Mouse (Mus musculus): ENCODE results near the gene Ormdl3. TPM values are rescaled to one million over a fixed set of nuclear protein-coding genes. Genes with fewer than 3 reads are reported as not detected.
A peak's percentile ranks its signal among the peaks of the same experiment; 100 is the strongest.

The Ormdl3 gene
- total and polyA plus RNA-seq, 3 experiments, result 40.2 to 61.2 (median 40.9) TPM

DNA sequence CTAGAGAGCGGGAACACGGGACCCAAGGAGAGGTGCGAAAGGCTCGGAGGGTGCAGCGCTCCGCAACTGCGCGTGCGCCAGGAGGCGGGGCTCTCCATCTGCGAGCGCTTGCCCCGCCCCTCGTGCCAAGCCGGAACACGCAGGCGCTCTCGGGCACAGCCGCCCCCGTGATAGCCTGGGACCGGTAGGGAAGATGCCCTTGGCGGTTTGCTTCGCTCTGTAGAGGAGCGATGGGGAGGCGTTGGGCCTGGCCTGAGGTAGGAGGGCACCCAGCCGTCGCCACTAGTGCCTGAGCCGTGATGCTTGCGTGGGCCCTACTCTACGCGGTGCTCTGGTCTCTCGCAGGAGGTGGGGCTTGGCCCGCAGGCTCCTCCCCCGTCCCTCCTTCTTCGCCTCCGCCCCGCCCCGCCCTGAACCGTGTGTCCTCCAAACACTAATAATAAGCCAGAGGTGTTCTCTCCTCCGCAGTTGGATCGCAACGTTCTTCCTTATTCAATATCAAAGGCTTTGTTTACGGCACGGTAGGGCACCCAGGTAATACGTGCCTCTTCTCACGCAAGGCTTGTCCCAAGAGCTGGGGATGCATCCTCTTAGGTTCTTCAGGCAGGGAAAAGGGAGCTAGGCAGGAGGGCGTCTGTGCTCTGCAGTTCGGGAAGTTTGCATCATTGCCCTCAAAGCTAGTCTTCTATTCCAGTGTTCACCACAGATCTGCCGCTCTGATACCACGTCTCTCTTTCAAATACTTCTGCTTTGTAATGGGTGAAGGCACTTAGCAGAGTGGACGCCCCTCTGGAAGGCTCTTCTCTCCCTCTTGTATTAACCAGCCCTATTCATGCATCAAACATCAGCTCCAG is 36.0 kb downstream of the Ormdl3 start, which contains the start of gene Zpbp2:
Zpbp2 (plus strand) TSS at position 123 of the 854 bp plus-strand sequence.
- Histone ChIP-seq H3K79me2 (replicated peaks; ENCODE audit: control insufficient read depth, insufficient read depth, low read length) (no peaks in the 10 kb centered on the region), H3K27me3 (ENCODE audit: control insufficient read depth, insufficient read depth, low read length) (0 out of 2 replicates have a peak, but pooled peaks cover 5% of the 10 kb centered on the region), H3K4me3 (peak within 1 kb of the TSS; percentile 76), H3K36me3 (ENCODE audit: control insufficient read depth, insufficient read depth, low read length) (no peaks in the 10 kb centered on the region), H3K4me1 (ENCODE audit: control insufficient read depth, insufficient read depth, low read length) (0 out of 2 replicates have a peak, but pooled peaks cover 3% of the 10 kb centered on the region), H3K27ac (peak within 1 kb of the TSS; percentile 58; the same call in 1 of the 2 replicates), H3K9ac (ENCODE audit: low read depth, low read length) (peak within 1 kb of the TSS; percentile 74)
- peak; percentile 91 to 93 for DNase-seq
- TF ChIP-seq POLR2A (IDR thresholded peaks at IDR 0.05; ENCODE audit: insufficient read depth, low read depth, low read length) (peak; percentile 43), EP300 (IDR thresholded peaks at IDR 0.05; ENCODE audit: insufficient read depth, low read depth, low read length) (no peak)
- intact Hi-C loops (cut with DNase I), result loop anchor here (2.0 kb wide), 1 partner anchor 46 kb away; no protein-coding TSS in a partner anchor
- WGBS, result 2% methylated on average over 51 of the region's 51 CpGs

DNA sequence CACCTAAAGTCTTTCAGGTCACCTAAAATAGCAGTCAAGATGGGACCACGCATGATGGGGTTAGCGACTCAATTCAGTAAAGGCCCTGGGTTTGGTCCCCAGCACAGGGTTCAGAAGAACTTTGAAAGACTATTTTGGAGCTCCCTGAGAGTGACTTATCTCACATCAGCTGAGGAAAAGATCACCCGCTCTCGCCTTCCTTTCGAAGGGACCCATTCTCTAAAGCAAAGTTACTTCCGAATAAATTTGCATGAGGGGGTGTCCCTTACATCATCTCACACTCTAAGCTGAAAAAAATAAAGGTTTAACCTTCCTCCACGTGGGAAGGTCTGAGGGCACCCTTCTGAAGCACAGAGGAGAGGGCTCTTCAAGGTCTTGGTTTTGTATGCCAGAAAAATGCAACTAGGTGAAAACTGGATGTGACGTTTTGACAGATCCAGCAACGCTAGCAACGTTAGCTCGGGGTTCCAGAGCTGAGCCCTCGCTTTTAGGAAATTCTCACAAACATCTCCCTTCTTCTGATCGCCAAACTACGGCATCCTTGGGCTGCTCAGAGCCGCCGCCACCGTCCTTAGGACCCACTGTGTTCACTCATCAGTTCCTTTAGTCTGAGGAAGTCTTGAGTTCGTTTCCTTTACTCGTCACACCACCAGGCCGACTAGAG is 36.7 kb downstream of the Ormdl3 start:
- Histone ChIP-seq H3K9ac (ENCODE audit: low read depth, low read length) (no peak overlapping the region), H3K4me1 (ENCODE audit: control insufficient read depth, insufficient read depth, low read length) (0 out of 2 replicates have a peak, but pooled peaks cover 3% of the 10 kb centered on the region), H3K27me3 (ENCODE audit: control insufficient read depth, insufficient read depth, low read length) (peaks cover 11% of the 10 kb centered on the region), H3K27ac (no peak overlapping the region), H3K4me3 (peak overlapping the region; percentile 76), H3K36me3 (ENCODE audit: control insufficient read depth, insufficient read depth, low read length) (no peaks in the 10 kb centered on the region), H3K79me2 (replicated peaks; ENCODE audit: control insufficient read depth, insufficient read depth, low read length) (no peaks in the 10 kb centered on the region)
- DNase-seq, result peak in 1 of 2 experiments; percentile 19
- WGBS, result 20% methylated on average over 20 of the region's 20 CpGs
- intact Hi-C loops (cut with DNase I), result loop anchor here (2.0 kb wide), 1 partner anchor 46 kb away; no protein-coding TSS in a partner anchor
- TF ChIP-seq CTCF (IDR thresholded peaks at IDR 0.05), result no peak
- TF ChIP-seq POLR2A (IDR thresholded peaks at IDR 0.05; ENCODE audit: insufficient read depth, low read depth, low read length), result no peak
- no peak for TF ChIP-seq EP300 (IDR thresholded peaks at IDR 0.05; ENCODE audit: insufficient read depth, low read depth, low read length)

DNA sequence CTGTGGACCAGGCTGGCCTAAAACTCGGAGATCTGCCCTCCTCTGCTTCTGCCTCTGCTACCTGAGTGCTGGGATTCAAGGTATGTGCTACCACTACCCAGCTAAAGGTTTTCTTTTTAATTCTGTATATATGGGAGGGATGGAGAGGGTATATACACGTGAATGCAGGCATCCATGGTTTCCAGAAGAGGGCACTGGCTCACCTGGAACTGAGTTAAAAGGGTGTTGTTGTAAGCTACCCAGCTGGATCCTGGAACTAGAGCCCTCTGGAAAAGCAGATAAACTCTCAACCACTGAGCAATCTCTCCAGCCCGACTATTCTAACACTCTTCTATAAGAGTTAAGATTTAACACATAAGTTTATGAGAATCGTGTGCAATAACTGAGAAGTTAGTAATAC is 37.8 kb downstream of the Ormdl3 start:
- no peaks in the 10 kb centered on the region for H3K36me3 ChIP-seq (ENCODE audit: control insufficient read depth, insufficient read depth, low read length)
- peaks cover 13% of the 10 kb centered on the region for H3K27me3 ChIP-seq (ENCODE audit: control insufficient read depth, insufficient read depth, low read length)
- no peaks in the 10 kb centered on the region for H3K79me2 ChIP-seq (replicated peaks; ENCODE audit: control insufficient read depth, insufficient read depth, low read length)
- intact Hi-C loops (cut with DNase I), result no loop called here
- DNase-seq, result no peak
- 65% methylated on average over 4 of the region's 4 CpGs for WGBS
- H3K4me1 ChIP-seq (ENCODE audit: control insufficient read depth, insufficient read depth, low read length), result 0 out of 2 replicates have a peak, but pooled peaks cover 3% of the 10 kb centered on the region
- no peak overlapping the region for H3K4me3 ChIP-seq
- H3K27ac ChIP-seq, result no peak overlapping the region
- H3K9ac ChIP-seq (ENCODE audit: low read depth, low read length), result no peak overlapping the region
- no peak for TF ChIP-seq POLR2A (IDR thresholded peaks at IDR 0.05; ENCODE audit: insufficient read depth, low read depth, low read length)
- peak; percentile 33 for TF ChIP-seq CTCF (IDR thresholded peaks at IDR 0.05)

DNA sequence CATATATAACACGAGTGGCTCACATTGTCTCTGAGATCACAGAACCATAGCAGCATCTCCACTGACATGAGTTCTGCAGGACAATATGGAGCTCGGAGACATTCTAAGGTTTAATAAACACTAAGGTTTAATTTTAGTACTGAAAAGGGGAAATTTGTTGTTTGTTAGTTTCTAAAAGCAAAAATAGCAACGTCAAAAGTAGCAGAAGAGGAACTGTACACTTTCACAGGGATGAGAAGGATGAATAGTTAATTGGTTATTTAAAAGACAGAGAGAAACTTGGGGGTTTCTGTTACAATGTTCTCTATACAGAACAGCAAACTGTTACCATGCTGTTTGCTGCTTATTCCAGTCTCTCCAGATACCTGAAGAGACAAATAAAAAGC is 39.9 kb downstream of the Ormdl3 start:
- TF ChIP-seq POLR2A (IDR thresholded peaks at IDR 0.05; ENCODE audit: insufficient read depth, low read depth, low read length), result no peak
- WGBS, result 52% methylated on average over 3 of the region's 3 CpGs
- intact Hi-C loops (cut with DNase I), result no loop called here

DNA sequence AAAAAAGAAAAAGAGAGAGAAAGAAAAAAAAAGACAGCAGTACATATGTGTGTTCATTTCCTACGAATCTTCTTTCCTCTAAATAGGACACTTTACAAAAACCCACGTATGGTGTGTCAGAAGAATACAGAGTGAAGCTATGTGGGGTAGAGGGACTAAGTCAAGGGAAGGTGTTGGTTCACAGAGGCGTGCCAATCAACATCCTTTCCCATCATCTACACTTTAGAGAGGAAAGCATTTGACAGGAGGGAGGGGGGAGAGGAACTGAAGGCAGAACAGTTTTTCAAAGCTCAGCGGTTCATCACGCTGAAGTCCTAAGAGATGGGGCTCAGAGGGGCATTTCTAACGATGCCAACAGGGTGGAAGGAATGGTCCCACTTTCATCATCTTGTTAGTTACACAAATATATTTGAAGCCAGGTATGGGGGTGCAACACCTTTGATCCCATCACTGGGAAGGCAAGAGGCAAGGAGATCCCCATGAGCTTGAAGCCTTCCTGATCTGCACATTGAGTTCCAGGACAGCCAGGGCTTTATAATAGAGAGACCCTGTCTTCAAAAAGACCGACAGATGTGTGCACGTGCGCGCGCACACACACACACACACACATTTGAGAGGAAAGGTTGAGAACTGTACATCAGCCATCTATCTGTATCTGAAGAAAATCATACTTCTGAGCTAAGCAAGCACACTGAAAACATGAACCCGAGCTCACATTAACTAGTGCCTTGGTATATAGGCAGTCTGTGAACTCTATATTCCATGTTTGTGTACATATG is 40.5 kb downstream of the Ormdl3 start:
- H3K9ac ChIP-seq (ENCODE audit: low read depth, low read length), result no peak overlapping the region
- no peak overlapping the region for H3K4me3 ChIP-seq
- 0 out of 2 replicates have a peak, but pooled peaks cover 3% of the 10 kb centered on the region for H3K4me1 ChIP-seq (ENCODE audit: control insufficient read depth, insufficient read depth, low read length)
- H3K79me2 ChIP-seq (replicated peaks; ENCODE audit: control insufficient read depth, insufficient read depth, low read length), result no peaks in the 10 kb centered on the region
- H3K27ac ChIP-seq, result no peak overlapping the region
- TF ChIP-seq CTCF (IDR thresholded peaks at IDR 0.05) (no peak), EP300 (IDR thresholded peaks at IDR 0.05; ENCODE audit: insufficient read depth, low read depth, low read length) (no peak), POLR2A (IDR thresholded peaks at IDR 0.05; ENCODE audit: insufficient read depth, low read depth, low read length) (no peak)
- intact Hi-C loops (cut with DNase I), result no loop called here
- H3K36me3 ChIP-seq (ENCODE audit: control insufficient read depth, insufficient read depth, low read length), result no peaks in the 10 kb centered on the region
- DNase-seq, result no peak
- peaks cover 15% of the 10 kb centered on the region for H3K27me3 ChIP-seq (ENCODE audit: control insufficient read depth, insufficient read depth, low read length)
- 39% methylated on average over 12 of the region's 12 CpGs for WGBS

More for the DNA sequence above, 39.9 kb downstream of the Ormdl3 start:
- Histone ChIP-seq H3K27ac (no peak overlapping the region), H3K27me3 (ENCODE audit: control insufficient read depth, insufficient read depth, low read length) (peaks cover 13% of the 10 kb centered on the region), H3K9ac (ENCODE audit: low read depth, low read length) (no peak overlapping the region), H3K36me3 (ENCODE audit: control insufficient read depth, insufficient read depth, low read length) (no peaks in the 10 kb centered on the region), H3K4me3 (no peak overlapping the region), H3K4me1 (ENCODE audit: control insufficient read depth, insufficient read depth, low read length) (0 out of 2 replicates have a peak, but pooled peaks cover 3% of the 10 kb centered on the region), H3K79me2 (replicated peaks; ENCODE audit: control insufficient read depth, insufficient read depth, low read length) (no peaks in the 10 kb centered on the region)
- no peak for DNase-seq

Data from heart, adult 2 months (tissue).